In the genomic region with DNA sequence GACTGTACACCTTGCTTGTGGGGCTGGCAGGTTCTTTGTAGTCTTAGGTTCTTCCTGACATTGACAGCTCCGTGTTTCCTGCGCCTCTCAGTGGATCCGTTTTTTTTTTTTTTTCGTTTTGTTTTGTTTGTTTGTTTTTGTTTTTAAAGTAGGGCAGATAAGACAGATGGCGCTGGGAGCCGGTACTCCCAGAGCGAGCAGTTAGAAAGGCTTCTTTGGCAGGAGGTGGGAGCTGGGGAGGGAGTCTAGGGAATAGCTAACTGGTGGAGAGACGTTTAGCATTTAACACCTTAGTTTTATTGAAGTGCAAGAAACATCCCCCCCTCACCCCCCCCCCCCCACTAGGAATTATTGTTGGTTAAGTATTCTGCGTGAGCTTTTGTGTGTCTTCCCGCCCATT, we compare ENCODE assay signal across 7 mouse cellular contexts. TPM values are rescaled to one million over a fixed set of nuclear protein-coding genes. Genes with fewer than 3 reads are reported as not detected.
DNase-seq lines count a peak whose midpoint lies in the region; ATAC-seq and TF ChIP-seq lines count a peak whose summit lies in the region.

No protein-coding gene starts in this region.

- DNase-seq in lung, embryonic 14.5 days = peak; percentile 32
- DNase-seq in lung, postnatal 14 days = no peak
- DNase-seq in adrenal gland, adult (ENCODE audit: inconsistent age in 2 of 2, low spot score in 1 of 2) = no peak
- no peak for DNase-seq in adrenal gland, postnatal 14 days

- H3K9ac ChIP-seq in lung, embryonic 14.5 days = peak overlapping the region; percentile 80
- H3K9ac ChIP-seq in embryonic facial prominence, embryonic 12.5 days = peak overlapping the region; percentile 82
- peak overlapping the region; percentile 88 for H3K9ac ChIP-seq in hindbrain, embryonic 16.5 days (ENCODE audit: low read depth, low read length)
- peak overlapping the region; percentile 87 for H3K9ac ChIP-seq in neural tube, embryonic 13.5 days

- under 1% methylated on average over 10 of the region's 10 CpGs for WGBS in lung, embryonic 14.5 days
- WGBS in embryonic facial prominence, embryonic 12.5 days = 0% methylated on average over 10 of the region's 10 CpGs
- 0% methylated on average over 10 of the region's 10 CpGs for whole genome bisulfite sequencing in hindbrain, embryonic 16.5 days
- WGBS in neural tube, embryonic 13.5 days = 0% methylated on average over 10 of the region's 10 CpGs

- no peak for ATAC-seq in lung, embryonic 14.5 days (ENCODE audit: insufficient read depth)
- no peak for ATAC-seq in embryonic facial prominence, embryonic 12.5 days (ENCODE audit: insufficient number of reproducible peaks, insufficient read depth, low FRiP score, low TSS enrichment)
- peak; percentile 25; the same call in 1 of the 2 replicates for ATAC-seq in hindbrain, embryonic 16.5 days
- peak; percentile 8; the same call in 1 of the 2 replicates for ATAC-seq in neural tube, embryonic 13.5 days (ENCODE audit: low read depth)

- peak overlapping the region; percentile 87; the same call in 1 of the 2 replicates for H3K27ac ChIP-seq in lung, embryonic 14.5 days (ENCODE audit: low read depth)
- peak overlapping the region; percentile 85 for H3K27ac ChIP-seq in embryonic facial prominence, embryonic 12.5 days
- peak overlapping the region; percentile 91 for H3K27ac ChIP-seq in hindbrain, embryonic 16.5 days (ENCODE audit: low read depth, low read length)
- H3K27ac ChIP-seq in neural tube, embryonic 13.5 days (replicated peaks) = peak overlapping the region; percentile 94

- H3K4me2 ChIP-seq in lung, embryonic 14.5 days = peak overlapping the region; percentile 64
- H3K4me2 ChIP-seq in embryonic facial prominence, embryonic 12.5 days (replicated peaks) = peak overlapping the region; percentile 70
- peak overlapping the region; percentile 75 for H3K4me2 ChIP-seq in hindbrain, embryonic 16.5 days (ENCODE audit: low read length)
- H3K4me2 ChIP-seq in neural tube, embryonic 13.5 days = peak overlapping the region; percentile 71

- H3K27me3 ChIP-seq in lung, embryonic 14.5 days (ENCODE audit: insufficient read depth, low read length) = no peaks in the 10 kb centered on the region
- no peaks in the 10 kb centered on the region for H3K27me3 ChIP-seq in embryonic facial prominence, embryonic 12.5 days
- H3K27me3 ChIP-seq in hindbrain, embryonic 16.5 days (replicated peaks; ENCODE audit: control insufficient read depth, insufficient read depth, low read length) = no peaks in the 10 kb centered on the region
- H3K27me3 ChIP-seq in neural tube, embryonic 13.5 days = no peaks in the 10 kb centered on the region

- no peak for TF ChIP-seq CTCF in lung, embryonic 14.5 days (IDR thresholded peaks at IDR 0.05; ENCODE audit: low read depth)

- H3K4me3 ChIP-seq in lung, embryonic 14.5 days (ENCODE audit: low read depth, low read length) = peak overlapping the region; percentile 84
- H3K4me3 ChIP-seq in embryonic facial prominence, embryonic 12.5 days = peak overlapping the region; percentile 87
- peak overlapping the region; percentile 97 for H3K4me3 ChIP-seq in hindbrain, embryonic 16.5 days (ENCODE audit: low read length)
- peak overlapping the region; percentile 96 for H3K4me3 ChIP-seq in neural tube, embryonic 13.5 days

- H3K9me3 ChIP-seq in lung, embryonic 14.5 days (ENCODE audit: low read depth, low read length) = no peaks in the 10 kb centered on the region
- H3K9me3 ChIP-seq in embryonic facial prominence, embryonic 12.5 days = no peaks in the 10 kb centered on the region
- H3K9me3 ChIP-seq in hindbrain, embryonic 16.5 days (ENCODE audit: control insufficient read depth, low read length) = no peaks in the 10 kb centered on the region
- no peaks in the 10 kb centered on the region for H3K9me3 ChIP-seq in neural tube, embryonic 13.5 days

- H3K4me1 ChIP-seq in lung, embryonic 14.5 days (ENCODE audit: insufficient read depth) = peaks cover 3% of the 10 kb centered on the region; the same call in 1 of the 2 replicates
- peaks cover 20% of the 10 kb centered on the region for H3K4me1 ChIP-seq in embryonic facial prominence, embryonic 12.5 days
- peaks cover 17% of the 10 kb centered on the region for H3K4me1 ChIP-seq in hindbrain, embryonic 16.5 days (ENCODE audit: control insufficient read depth, insufficient read depth, low read depth, low read length)
- peaks cover 25% of the 10 kb centered on the region for H3K4me1 ChIP-seq in neural tube, embryonic 13.5 days (replicated peaks)

- H3K36me3 ChIP-seq in lung, embryonic 14.5 days (ENCODE audit: insufficient read depth) = no peaks in the 10 kb centered on the region
- H3K36me3 ChIP-seq in embryonic facial prominence, embryonic 12.5 days = no peaks in the 10 kb centered on the region
- no peaks in the 10 kb centered on the region for H3K36me3 ChIP-seq in hindbrain, embryonic 16.5 days (ENCODE audit: control insufficient read depth, insufficient read depth, low read length)
- no peaks in the 10 kb centered on the region for H3K36me3 ChIP-seq in neural tube, embryonic 13.5 days

RNA-seq across cellular contexts. Expression of a gene that starts 0.8 kb away (rescaled TPM):
- polyA plus RNA-seq in lung, embryonic 14.5 days (2014; fragmentation: Nextera tagmentation; extraction: Ambion mirVana) = 7.1 and 7.8 TPM in 2 replicates
- 8.5 and 8.7 TPM in 2 replicates for polyA plus RNA-seq in embryonic facial prominence, embryonic 12.5 days (2016; fragmentation: Nextera tagmentation; extraction: Ambion mirVana)
- polyA plus RNA-seq in hindbrain, embryonic 16.5 days (2015; fragmentation: Nextera tagmentation; extraction: Ambion mirVana) = 4.2 and 4.3 TPM in 2 replicates
- polyA plus RNA-seq in neural tube, embryonic 13.5 days (2015; fragmentation: Nextera tagmentation; extraction: Ambion mirVana) = 4.4 and 6.0 TPM in 2 replicates
- total RNA-seq in adrenal gland, postnatal 14 days (2021) = 7.1 and 8.2 TPM in 2 replicates

Comparison
In these comparisons a context has a peak if more than half of its experiments do, and no peak if none do; other contexts are left out.
1. ATAC-seq: peak in hindbrain, embryonic 16.5 days (single experiment) and neural tube, embryonic 13.5 days (single experiment); none in lung, embryonic 14.5 days (single experiment) and embryonic facial prominence, embryonic 12.5 days (single experiment).
2. Peak in every context shown above with its lines, with median percentiles within 50 percentile points of each other: H3K27ac ChIP-seq, H3K4me2 ChIP-seq, H3K4me3 ChIP-seq and H3K9ac ChIP-seq.